Mouse (Mus musculus) liver, embryonic 14.5 days (tissue): Measurements from ENCODE around the gene Gm45623. TPM values are rescaled to one million over a fixed set of nuclear protein-coding genes. Genes with fewer than 3 reads are reported as not detected.

ENCODE experiments used
- ATAC-seq: fragments of 200-750 bp; cut with Nextera tagmentation; 2 replicates; pipeline ENCODE4 v1.8.0; 2017; ENCODE audit warnings: moderate number of reproducible peaks, mild to moderate bottlenecking, moderate library complexity; ENCODE audit not compliant: insufficient read depth
- DNase-seq, 3 experiments: peaks; one replicate each; pipeline ENCODE4 v3.0.0-alpha.2; 2012 to 2013; ENCODE audit warnings: low read depth in 3 of 3, low spot score in 3 of 3
- H3K27ac ChIP-seq: fragments of 300-500 bp; sonication (generic); 2 replicates; pipeline ENCODE4 v1.5.1; 2014; ENCODE audit warnings: moderate library complexity, mild to moderate bottlenecking, control low read depth, inconsistent platforms
- H3K27me3 ChIP-seq: fragments of 300-500 bp; sonication (generic); 2 replicates; pipeline ENCODE4 v1.6.1; 2014; ENCODE audit warnings: mild to moderate bottlenecking, low read length, moderate library complexity; ENCODE audit not compliant: control insufficient read depth, insufficient read depth
- H3K36me3 ChIP-seq: fragments of 300-500 bp; sonication (generic); replicated peaks from 2 replicates; pipeline ENCODE4 v1.6.1; 2014; ENCODE audit warnings: low read depth; ENCODE audit not compliant: control insufficient read depth, insufficient read depth
- H3K4me1 ChIP-seq, 2 experiments: fragments of 200-500 bp in 1 of 2; fragments of 300-500 bp in 1 of 2; sonication (generic) in 1 of 2; replicated peaks; 2 replicates each; pipeline ENCODE4 v1.6.1; 2012 to 2014; ENCODE audit warnings: antibody characterized with exemption in 1 of 2, inconsistent platforms in 1 of 2, low read length in 1 of 2; ENCODE audit not compliant: control insufficient read depth in 2 of 2, insufficient read depth in 2 of 2
- H3K4me2 ChIP-seq: fragments of 300-500 bp; sonication (generic); 2 replicates; pipeline ENCODE4 v1.6.1; 2014; ENCODE audit warnings: low read depth, mild to moderate bottlenecking, control low read depth, moderate library complexity
- H3K4me3 ChIP-seq, 2 experiments: fragments of 200-500 bp in 1 of 2; fragments of 300-500 bp in 1 of 2; sonication (generic) in 1 of 2; 2 replicates each; pipeline ENCODE4 v1.5.1; 2012 to 2014; ENCODE audit warnings: low read depth in 2 of 2, low read length in 2 of 2, mild to moderate bottlenecking in 2 of 2, control low read depth in 1 of 2, inconsistent platforms in 1 of 2, moderate library complexity in 1 of 2; ENCODE audit not compliant: insufficient read depth in 1 of 2
- H3K9ac ChIP-seq: fragments of 300-500 bp; sonication (generic); replicated peaks from 2 replicates; pipeline ENCODE4 v1.6.1; 2014; ENCODE audit warnings: mild to moderate bottlenecking, control low read depth, moderate library complexity
- H3K9me3 ChIP-seq: fragments of 300-500 bp; sonication (generic); 2 replicates; pipeline ENCODE4 v1.6.1; 2016; ENCODE audit warnings: low read length, mixed read lengths; ENCODE audit not compliant: control insufficient read depth
- CTCF ChIP-seq: IDR thresholded peaks from 2 replicates; pipeline ENCODE4 v1.5.1; 2016; ENCODE audit warnings: antibody characterized with exemption, low read depth, control low read depth
- EP300 ChIP-seq: IDR thresholded peaks from 2 replicates; pipeline ENCODE4 v1.6.1; 2016; ENCODE audit warnings: antibody characterized with exemption, low read depth
- WGBS: fragments of 180-500 bp; shearing (Covaris S2); extraction: QIAGEN DNeasy Blood & Tissue Kit; methylation state at CpG from one replicate; pipeline ENCODE4 v1.1.7; 2014; ENCODE audit not compliant: insufficient replicate concordance; 5-methylcytosine and 5-hydroxymethylcytosine counted together
- polyA plus RNA-seq, 2 experiments: library from polyadenylated mRNA; depleted of rRNA in 1 of 2; stranded (reverse) in 1 of 2; unstranded in 1 of 2; fragments of >200 nt; fragmentation: Nextera tagmentation in 1 of 2; extraction: Ambion mirVana in 1 of 2; gene quantifications; 2 replicates each; pipeline versions ENCODE4 v1.2.1 to v1.2.3; 2012 to 2014

Gm45623 gene
- polyA plus RNA-seq, 2 experiments: not detected

GRCm38 (mm10) chr13:56703222-56703870, 50.3 kb downstream of the Gm45623 start:
- peak overlapping the region; percentile 84 for H3K4me2 ChIP-seq
- H3K9me3 ChIP-seq: no peaks in the 10 kb centered on the region
- peak; percentile 85 for ATAC-seq
- peak overlapping the region; percentile 76 to 92 for H3K4me3 ChIP-seq
- WGBS: under 1% methylated on average over 47 of the region's 80 CpGs
- H3K36me3 ChIP-seq: no peaks in the 10 kb centered on the region
- DNase-seq: peak; percentile 45 to 55 (median 47)
- H3K4me1 ChIP-seq: peaks cover 5 to 14% of the 10 kb centered on the region in 2 experiments; a peak in 3 of 4 replicates
- peak overlapping the region; percentile 86 for H3K9ac ChIP-seq
- no peak for TF ChIP-seq CTCF
- H3K27ac ChIP-seq: peak overlapping the region; percentile 62
- no peaks in the 10 kb centered on the region for H3K27me3 ChIP-seq

- ATAC-seq: peak; percentile 82
- peak within 1 kb of the TSS; percentile 84 for H3K4me2 ChIP-seq
- TF ChIP-seq CTCF: no peak
- no peak for TF ChIP-seq EP300
These were observed 51.0 kb downstream of the Gm45623 start, which contains the start of gene Smad5 for GRCm38 (mm10) chr13:56702469-56703221. Gene Smad5, plus strand, starts transcription at chr13:56703010.

More at GRCm38 (mm10) chr13:56702469-56703221, 51.0 kb downstream of the Gm45623 start, which contains the start of gene Smad5:
- H3K9me3 ChIP-seq: no peaks in the 10 kb centered on the region
- peak within 1 kb of the TSS; percentile 62 for H3K27ac ChIP-seq
- H3K9ac ChIP-seq: peak within 1 kb of the TSS; percentile 86
- peak; percentile 47 to 59 (median 56) for DNase-seq
- H3K36me3 ChIP-seq: no peaks in the 10 kb centered on the region
- peak within 1 kb of the TSS; percentile 76 to 92 for H3K4me3 ChIP-seq
- no peaks in the 10 kb centered on the region for H3K27me3 ChIP-seq
- 6% methylated on average over 55 of the region's 62 CpGs for WGBS
- H3K4me1 ChIP-seq: peaks cover 5 to 14% of the 10 kb centered on the region in 2 experiments; a peak in 3 of 4 replicates

Other genes with a start within 250 kb of the Gm45623 start
- 0.28 and 0.35 TPM in 2 replicates for gene Fbxl21, start 231.4 kb downstream of the Gm45623 start, polyA plus RNA-seq (2012; rRNA removed)
- 0.63 and 1.0 TPM in 2 replicates for gene Fbxl21, start 231.4 kb downstream of the Gm45623 start, polyA plus RNA-seq (2014; fragmentation: Nextera tagmentation; extraction: Ambion mirVana)
- 22.5 and 29.8 TPM in 2 replicates for gene Lect2, start 205.3 kb downstream of the Gm45623 start, polyA plus RNA-seq (2012; rRNA removed)
- 53.1 and 57.7 TPM in 2 replicates for gene Lect2, start 205.3 kb downstream of the Gm45623 start, polyA plus RNA-seq (2014; fragmentation: Nextera tagmentation; extraction: Ambion mirVana)
- gene Tgfbi, start 144.3 kb downstream of the Gm45623 start, polyA plus RNA-seq (2012; rRNA removed): 5.0 and 6.1 TPM in 2 replicates
- 6.1 and 6.7 TPM in 2 replicates for gene Tgfbi, start 144.3 kb downstream of the Gm45623 start, polyA plus RNA-seq (2014; fragmentation: Nextera tagmentation; extraction: Ambion mirVana)
- gene Smad5, start 50.8 kb downstream of the Gm45623 start, polyA plus RNA-seq (2012; rRNA removed): 4.1 and 5.0 TPM in 2 replicates
- gene Smad5, start 50.8 kb downstream of the Gm45623 start, polyA plus RNA-seq (2014; fragmentation: Nextera tagmentation; extraction: Ambion mirVana): 4.0 and 4.2 TPM in 2 replicates
- not detected in 2 replicates for gene Trpc7, start 142.2 kb upstream of the Gm45623 start, polyA plus RNA-seq (2012; rRNA removed)
- gene Trpc7, start 142.2 kb upstream of the Gm45623 start, polyA plus RNA-seq (2014; fragmentation: Nextera tagmentation; extraction: Ambion mirVana): not detected in 2 replicates